Mouse (Mus musculus) heart, postnatal 0 days (tissue): ENCODE data around the gene St6galnac5. TPM values are rescaled to one million over a fixed set of nuclear protein-coding genes. Genes with fewer than 3 reads are reported as not detected.

Experiments
- ATAC-seq: fragments of 200-750 bp; cut with Nextera tagmentation; 2 replicates; pipeline ENCODE4 v1.8.0; 2017; ENCODE audit warnings: low read depth, moderate number of reproducible peaks, moderate library complexity; ENCODE audit not compliant: insufficient read depth
- DNase-seq: peaks from one replicate; pipeline ENCODE4 v3.0.0-alpha.2; 2016; ENCODE audit warnings: low spot score
- H3K27ac ChIP-seq: fragments of 300-500 bp; sonication (generic); 2 replicates; pipeline ENCODE4 v1.5.1; 2014; ENCODE audit warnings: low read depth, mild to moderate bottlenecking
- H3K27me3 ChIP-seq: fragments of 300-500 bp; sonication (generic); 2 replicates; pipeline ENCODE4 v1.6.1; 2014; ENCODE audit warnings: low read length, mixed read lengths; ENCODE audit not compliant: control insufficient read depth, insufficient read depth
- H3K36me3 ChIP-seq: fragments of 300-500 bp; sonication (generic); replicated peaks from 2 replicates; pipeline ENCODE4 v1.6.1; 2014; ENCODE audit warnings: low read length, mixed read lengths; ENCODE audit not compliant: control insufficient read depth, insufficient read depth
- H3K4me1 ChIP-seq: fragments of 300-500 bp; sonication (generic); 2 replicates; pipeline ENCODE4 v1.6.1; 2014; ENCODE audit warnings: antibody characterized with exemption; ENCODE audit not compliant: control insufficient read depth, insufficient read depth
- H3K4me2 ChIP-seq: fragments of 300-500 bp; sonication (generic); 2 replicates; pipeline ENCODE4 v1.6.1; 2014; ENCODE audit warnings: low read depth, mild to moderate bottlenecking, low read length, moderate library complexity
- H3K4me3 ChIP-seq: fragments of 300-500 bp; sonication (generic); 2 replicates; pipeline ENCODE4 v1.5.1; 2014; ENCODE audit warnings: low read depth, low read length
- H3K9ac ChIP-seq: fragments of 300-500 bp; sonication (generic); replicated peaks from 2 replicates; pipeline ENCODE4 v1.6.1; 2014; ENCODE audit warnings: low read depth, low read length, mixed read lengths
- H3K9me3 ChIP-seq: fragments of 300-500 bp; sonication (generic); replicated peaks from 2 replicates; pipeline ENCODE4 v1.6.1; 2016; ENCODE audit warnings: low read length; ENCODE audit not compliant: control insufficient read depth
- CTCF ChIP-seq: IDR thresholded peaks from 2 replicates; pipeline ENCODE4 v1.5.1; 2016; ENCODE audit warnings: antibody characterized with exemption, control low read depth, low read depth
- EP300 ChIP-seq: IDR thresholded peaks from 2 replicates; pipeline ENCODE4 v1.6.1; 2016; ENCODE audit warnings: antibody characterized with exemption, low read depth
- WGBS: fragments of 180-500 bp; shearing (Covaris S2); extraction: QIAGEN DNeasy Blood & Tissue Kit; methylation state at CpG from one replicate; pipeline ENCODE4 v1.1.7; 2014; 5-methylcytosine and 5-hydroxymethylcytosine counted together
- polyA plus RNA-seq: library from polyadenylated mRNA; unstranded; fragments of >200 nt; fragmentation: Nextera tagmentation; extraction: Ambion mirVana; gene quantifications from 2 replicates; pipeline ENCODE4 v1.2.1, GENCODE M21; 2015
- total RNA-seq: library from RNA; depleted of rRNA; stranded (reverse); fragments of >200 nt; gene quantifications from 2 replicates; pipeline ENCODE4 v1.2.3, GENCODE M21; 2014; ENCODE audit warnings: low replicate concordance

The St6galnac5 gene
- total and polyA plus RNA-seq, 2 experiments from 2014 or later: 0.03 TPM; not detected in 1

DNA sequence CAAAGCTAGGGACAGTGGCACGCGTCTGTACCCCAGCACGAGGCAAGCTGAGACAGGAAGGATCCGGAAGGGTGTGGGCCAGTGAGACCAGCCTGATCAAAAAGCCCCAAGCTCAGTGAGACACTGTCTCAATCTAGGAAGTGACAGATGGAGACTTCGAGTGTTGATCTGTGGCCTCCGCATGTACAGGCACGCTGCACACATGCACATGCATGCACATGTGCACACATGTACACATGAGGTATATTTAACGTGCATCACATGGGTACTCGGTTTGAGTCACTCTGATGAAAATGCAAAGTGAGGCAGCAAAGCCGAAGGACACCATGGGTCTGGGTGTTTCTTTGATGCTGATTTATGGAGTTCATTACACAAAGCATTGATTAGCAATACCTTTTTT, 77.0 kb downstream of the St6galnac5 start:
- ATAC-seq (no peak), DNase-seq (no peak)
- Histone ChIP-seq H3K9ac (no peak overlapping the region), H3K4me2 (no peak overlapping the region), H3K27ac (no peak overlapping the region), H3K27me3 (no peaks in the 10 kb centered on the region), H3K4me3 (no peak overlapping the region), H3K4me1 (no peaks in the 10 kb centered on the region), H3K36me3 (no peaks in the 10 kb centered on the region), H3K9me3 (no peaks in the 10 kb centered on the region)
- TF ChIP-seq EP300: no peak
- TF ChIP-seq CTCF: no peak
- WGBS: 82% methylated on average over 10 of the region's 10 CpGs

- Histone ChIP-seq H3K4me1 (no peaks in the 10 kb centered on the region), H3K27ac (no peak overlapping the region), H3K36me3 (no peaks in the 10 kb centered on the region), H3K27me3 (no peaks in the 10 kb centered on the region), H3K4me3 (no peak overlapping the region), H3K9me3 (no peaks in the 10 kb centered on the region), H3K9ac (no peak overlapping the region), H3K4me2 (no peak overlapping the region)
- DNase-seq (no peak), ATAC-seq (no peak)
- TF ChIP-seq EP300: no peak
- TF ChIP-seq CTCF: no peak
- 89% methylated on average over 9 of the region's 9 CpGs for WGBS
Measured at GRCm38 (mm10) chr3:152898906-152899305, 83.1 kb downstream of the St6galnac5 start.

- Histone ChIP-seq H3K4me1 (no peaks in the 10 kb centered on the region), H3K27ac (no peak overlapping the region), H3K4me3 (no peak overlapping the region), H3K36me3 (no peaks in the 10 kb centered on the region), H3K9me3 (no peaks in the 10 kb centered on the region), H3K4me2 (no peak overlapping the region), H3K27me3 (no peaks in the 10 kb centered on the region), H3K9ac (no peak overlapping the region)
- ATAC-seq (no peak), DNase-seq (no peak)
- 76% methylated on average over 5 of the region's 5 CpGs for WGBS
- TF ChIP-seq CTCF (no peak), EP300 (no peak)
Measured at GRCm38 (mm10) chr3:152897196-152897595, 84.8 kb downstream of the St6galnac5 start.

GRCm38 (mm10) chr3:152896111-152896510, 85.9 kb downstream of the St6galnac5 start:
- no peak overlapping the region for H3K4me2 ChIP-seq
- no peak overlapping the region for H3K4me3 ChIP-seq
- TF ChIP-seq EP300: no peak
- TF ChIP-seq CTCF: no peak
- WGBS: 60% methylated on average over 3 of the region's 3 CpGs
- no peaks in the 10 kb centered on the region for H3K36me3 ChIP-seq
- DNase-seq (no peak), ATAC-seq (no peak)
- no peaks in the 10 kb centered on the region for H3K9me3 ChIP-seq
- no peaks in the 10 kb centered on the region for H3K4me1 ChIP-seq
- no peak overlapping the region for H3K9ac ChIP-seq
- no peaks in the 10 kb centered on the region for H3K27me3 ChIP-seq
- no peak overlapping the region for H3K27ac ChIP-seq

DNA sequence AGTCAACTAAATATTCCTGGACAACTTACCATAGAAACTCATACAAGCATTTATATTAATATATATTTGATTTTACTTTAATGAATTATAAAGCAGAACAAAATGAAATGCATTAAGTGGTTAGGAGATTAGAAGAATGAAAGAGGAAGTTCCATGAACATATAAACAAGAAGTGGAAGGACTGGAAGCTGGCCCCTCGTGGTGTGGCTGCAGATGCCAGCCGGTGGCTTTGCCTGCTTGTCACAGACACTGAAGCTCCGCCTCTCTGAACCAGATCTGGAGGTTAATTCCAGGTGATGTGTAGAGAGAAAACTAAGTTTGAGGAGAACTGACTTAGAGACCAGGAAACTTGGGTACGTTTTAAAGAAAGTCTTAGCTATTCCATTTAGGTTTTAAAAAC, 87.1 kb downstream of the St6galnac5 start:
- no peaks in the 10 kb centered on the region for H3K36me3 ChIP-seq
- no peak for ATAC-seq
- H3K9ac ChIP-seq: no peak overlapping the region
- 59% methylated on average over 4 of the region's 4 CpGs for WGBS
- H3K4me2 ChIP-seq: no peak overlapping the region
- no peaks in the 10 kb centered on the region for H3K4me1 ChIP-seq
- no peak for DNase-seq
- H3K27ac ChIP-seq: no peak overlapping the region
- H3K4me3 ChIP-seq: no peak overlapping the region
- no peak for TF ChIP-seq EP300
- TF ChIP-seq CTCF: no peak
- H3K27me3 ChIP-seq: no peaks in the 10 kb centered on the region
- no peaks in the 10 kb centered on the region for H3K9me3 ChIP-seq

DNA sequence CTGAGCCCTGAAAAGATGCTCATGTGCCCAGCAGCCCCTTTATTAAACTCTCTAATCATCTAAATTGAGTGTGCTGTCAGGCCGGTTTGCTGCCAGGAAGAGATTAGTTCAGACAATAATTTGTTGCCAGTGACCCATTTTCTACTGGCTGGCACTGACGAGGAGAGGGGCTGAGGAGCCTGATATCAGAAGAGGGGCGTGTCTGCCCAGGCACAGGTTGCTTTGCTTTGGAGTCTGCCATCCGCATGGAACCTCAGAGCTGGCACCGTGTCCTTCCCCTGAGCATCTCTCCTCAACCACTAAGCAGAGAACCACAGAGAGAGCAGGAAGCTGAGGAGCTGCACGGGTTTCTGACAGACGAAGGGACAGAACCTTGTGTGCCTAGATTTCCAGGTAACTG, 93.9 kb downstream of the St6galnac5 start:
- Histone ChIP-seq H3K4me1 (peaks cover 7% of the 10 kb centered on the region; the same call in 1 of the 2 replicates), H3K4me2 (no peak overlapping the region), H3K9ac (no peak overlapping the region), H3K4me3 (no peak overlapping the region), H3K36me3 (no peaks in the 10 kb centered on the region), H3K27ac (no peak overlapping the region), H3K27me3 (no peaks in the 10 kb centered on the region), H3K9me3 (no peaks in the 10 kb centered on the region)
- WGBS: 60% methylated on average over 7 of the region's 7 CpGs
- ATAC-seq (no peak), DNase-seq (no peak)
- TF ChIP-seq CTCF: no peak
- TF ChIP-seq EP300: no peak
